Mouse (Mus musculus) heart, postnatal 0 days (tissue): ENCODE measurements around the gene Atp11c. TPM values are rescaled to one million over a fixed set of nuclear protein-coding genes. Genes with fewer than 3 reads are reported as not detected.

Experiments used
- ATAC-seq: fragments of 200-750 bp; cut with Nextera tagmentation; 2 replicates; pipeline ENCODE4 v1.8.0; 2017; ENCODE audit warnings: low read depth, moderate number of reproducible peaks, moderate library complexity; ENCODE audit not compliant: insufficient read depth
- DNase-seq: peaks from one replicate; pipeline ENCODE4 v3.0.0-alpha.2; 2016; ENCODE audit warnings: low spot score
- H3K27ac ChIP-seq: fragments of 300-500 bp; sonication (generic); 2 replicates; pipeline ENCODE4 v1.5.1; 2014; ENCODE audit warnings: low read depth, mild to moderate bottlenecking
- H3K27me3 ChIP-seq: fragments of 300-500 bp; sonication (generic); 2 replicates; pipeline ENCODE4 v1.6.1; 2014; ENCODE audit warnings: low read length, mixed read lengths; ENCODE audit not compliant: control insufficient read depth, insufficient read depth
- H3K36me3 ChIP-seq: fragments of 300-500 bp; sonication (generic); replicated peaks from 2 replicates; pipeline ENCODE4 v1.6.1; 2014; ENCODE audit warnings: low read length, mixed read lengths; ENCODE audit not compliant: control insufficient read depth, insufficient read depth
- H3K4me1 ChIP-seq: fragments of 300-500 bp; sonication (generic); 2 replicates; pipeline ENCODE4 v1.6.1; 2014; ENCODE audit warnings: antibody characterized with exemption; ENCODE audit not compliant: control insufficient read depth, insufficient read depth
- H3K4me2 ChIP-seq: fragments of 300-500 bp; sonication (generic); 2 replicates; pipeline ENCODE4 v1.6.1; 2014; ENCODE audit warnings: low read depth, mild to moderate bottlenecking, low read length, moderate library complexity
- H3K4me3 ChIP-seq: fragments of 300-500 bp; sonication (generic); 2 replicates; pipeline ENCODE4 v1.5.1; 2014; ENCODE audit warnings: low read depth, low read length
- H3K9ac ChIP-seq: fragments of 300-500 bp; sonication (generic); replicated peaks from 2 replicates; pipeline ENCODE4 v1.6.1; 2014; ENCODE audit warnings: low read depth, low read length, mixed read lengths
- H3K9me3 ChIP-seq: fragments of 300-500 bp; sonication (generic); replicated peaks from 2 replicates; pipeline ENCODE4 v1.6.1; 2016; ENCODE audit warnings: low read length; ENCODE audit not compliant: control insufficient read depth
- CTCF ChIP-seq: IDR thresholded peaks from 2 replicates; pipeline ENCODE4 v1.5.1; 2016; ENCODE audit warnings: antibody characterized with exemption, control low read depth, low read depth
- EP300 ChIP-seq: IDR thresholded peaks from 2 replicates; pipeline ENCODE4 v1.6.1; 2016; ENCODE audit warnings: antibody characterized with exemption, low read depth
- WGBS: fragments of 180-500 bp; shearing (Covaris S2); extraction: QIAGEN DNeasy Blood & Tissue Kit; methylation state at CpG from one replicate; pipeline ENCODE4 v1.1.7; 2014; 5-methylcytosine and 5-hydroxymethylcytosine counted together
- polyA plus RNA-seq: library from polyadenylated mRNA; unstranded; fragments of >200 nt; fragmentation: Nextera tagmentation; extraction: Ambion mirVana; gene quantifications from 2 replicates; pipeline ENCODE4 v1.2.1, GENCODE M21; 2015
- total RNA-seq: library from RNA; depleted of rRNA; stranded (reverse); fragments of >200 nt; gene quantifications from 2 replicates; pipeline ENCODE4 v1.2.3, GENCODE M21; 2014; ENCODE audit warnings: low replicate concordance

Gene Atp11c
- total and polyA plus RNA-seq, 2 experiments from 2014 or later = 2.0 to 8.8 TPM

DNA sequence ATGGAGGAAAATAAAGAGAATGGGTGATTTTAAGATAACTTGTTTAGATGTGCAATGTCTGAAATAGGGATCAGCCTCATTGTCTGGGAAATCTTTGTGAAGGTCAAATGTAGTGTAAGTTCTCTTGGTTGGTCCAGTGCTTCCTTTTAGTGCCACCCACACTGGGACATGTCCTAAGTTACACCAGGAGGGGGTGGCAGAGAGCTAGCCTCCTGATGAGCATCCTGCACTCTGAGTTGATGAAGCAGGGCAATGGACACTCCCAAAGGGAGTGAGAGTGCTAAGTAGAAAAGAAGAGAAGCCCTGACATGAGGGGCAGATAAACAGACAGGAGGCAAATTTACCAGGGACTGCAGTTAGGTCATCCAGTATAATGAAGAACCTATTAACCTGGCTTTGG, 88.5 kb downstream of the Atp11c start:
- Histone ChIP-seq H3K4me1 (no peaks in the 10 kb centered on the region), H3K27ac (no peak overlapping the region), H3K4me2 (no peak overlapping the region), H3K4me3 (no peak overlapping the region), H3K27me3 (no peaks in the 10 kb centered on the region), H3K9ac (no peak overlapping the region), H3K9me3 (no peaks in the 10 kb centered on the region), H3K36me3 (no peaks in the 10 kb centered on the region)
- no peak for TF ChIP-seq EP300
- peak; percentile 67 for TF ChIP-seq CTCF
- DNase-seq = peak; percentile 11
- ATAC-seq = no peak

DNA sequence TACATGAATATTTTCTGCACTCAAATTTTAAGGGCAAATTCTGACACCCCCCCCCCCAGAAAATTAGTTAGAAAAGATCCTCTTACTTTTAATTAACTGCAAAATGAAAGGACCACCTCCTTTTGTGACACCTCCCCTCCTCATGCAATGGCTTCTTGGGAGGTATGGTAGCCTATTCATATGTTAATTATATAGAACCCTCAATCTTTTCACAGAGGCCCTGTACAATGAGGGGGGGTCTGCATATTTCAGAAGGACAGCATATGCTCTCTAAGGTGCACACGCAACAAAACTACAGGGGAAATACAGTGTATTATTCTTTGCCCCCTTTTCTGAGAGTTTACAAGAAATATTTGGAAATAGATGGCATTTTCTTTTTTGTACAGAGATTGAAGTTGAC, 94.7 kb downstream of the Atp11c start:
- no peak for DNase-seq
- no peaks in the 10 kb centered on the region for H3K27me3 ChIP-seq

DNA sequence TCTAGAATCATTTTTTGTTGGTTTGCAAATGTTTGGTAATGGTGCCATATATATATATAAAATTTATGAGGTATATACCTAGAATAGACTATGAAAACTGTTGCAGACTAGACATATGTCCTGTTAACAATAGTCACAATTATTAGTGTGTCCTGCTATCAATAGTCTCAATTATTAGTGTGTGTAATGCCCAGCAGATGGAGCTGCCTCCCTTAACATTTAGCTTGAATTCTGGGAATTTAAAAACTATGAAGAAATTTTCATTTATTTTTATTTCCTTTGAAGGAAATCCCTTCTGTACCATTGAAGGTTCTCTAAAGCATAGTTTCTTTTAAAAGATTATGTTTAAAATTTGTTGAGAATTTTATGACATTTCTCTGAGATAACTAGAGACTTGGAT, 97.2 kb downstream of the Atp11c start:
- DNase-seq = no peak
- Histone ChIP-seq H3K27ac (no peak overlapping the region), H3K4me3 (no peak overlapping the region), H3K27me3 (no peaks in the 10 kb centered on the region), H3K9me3 (no peaks in the 10 kb centered on the region), H3K36me3 (no peaks in the 10 kb centered on the region), H3K4me1 (no peaks in the 10 kb centered on the region), H3K9ac (no peak overlapping the region), H3K4me2 (no peak overlapping the region)
- peak; percentile 22 for TF ChIP-seq CTCF
- no peak for TF ChIP-seq EP300
- ATAC-seq = no peak

More for the DNA sequence above, 94.7 kb downstream of the Atp11c start:
- H3K36me3 ChIP-seq = no peaks in the 10 kb centered on the region
- ATAC-seq = no peak
- H3K9ac ChIP-seq = no peak overlapping the region
- TF ChIP-seq CTCF (no peak), EP300 (no peak)
- no peak overlapping the region for H3K27ac ChIP-seq
- no peak overlapping the region for H3K4me2 ChIP-seq
- H3K9me3 ChIP-seq = no peaks in the 10 kb centered on the region
- 67% methylated on average over 1 of the region's 1 CpGs for WGBS
- no peak overlapping the region for H3K4me3 ChIP-seq
- H3K4me1 ChIP-seq = no peaks in the 10 kb centered on the region

DNA sequence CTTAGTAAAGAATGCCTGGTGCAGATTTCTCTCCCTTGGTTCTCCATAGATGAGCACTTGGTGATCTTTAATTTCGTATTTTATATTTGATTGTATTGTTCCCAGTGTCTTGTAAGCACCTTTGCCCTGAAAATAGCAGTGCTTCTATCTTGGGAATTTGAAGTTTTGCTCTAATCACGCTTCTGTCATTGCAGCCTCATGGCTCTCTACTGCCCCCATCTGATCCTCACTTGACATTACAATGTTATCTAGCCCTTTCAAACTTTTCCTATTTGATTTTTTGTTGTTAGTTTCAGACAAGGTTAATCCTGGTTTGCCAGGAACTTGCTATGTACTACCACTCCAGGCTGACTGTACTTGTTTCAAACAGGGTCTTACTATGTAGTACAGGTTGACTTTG, 128.7 kb downstream of the Atp11c start:
- no peak for ATAC-seq
- Histone ChIP-seq H3K27me3 (no peaks in the 10 kb centered on the region), H3K36me3 (no peaks in the 10 kb centered on the region), H3K4me3 (no peak overlapping the region), H3K9ac (no peak overlapping the region), H3K4me2 (no peak overlapping the region), H3K9me3 (no peaks in the 10 kb centered on the region), H3K27ac (no peak overlapping the region), H3K4me1 (no peaks in the 10 kb centered on the region)
- 14% methylated on average over 2 of the region's 2 CpGs for WGBS
- TF ChIP-seq EP300 = no peak
- TF ChIP-seq CTCF = peak; percentile 51
- DNase-seq = no peak

DNA sequence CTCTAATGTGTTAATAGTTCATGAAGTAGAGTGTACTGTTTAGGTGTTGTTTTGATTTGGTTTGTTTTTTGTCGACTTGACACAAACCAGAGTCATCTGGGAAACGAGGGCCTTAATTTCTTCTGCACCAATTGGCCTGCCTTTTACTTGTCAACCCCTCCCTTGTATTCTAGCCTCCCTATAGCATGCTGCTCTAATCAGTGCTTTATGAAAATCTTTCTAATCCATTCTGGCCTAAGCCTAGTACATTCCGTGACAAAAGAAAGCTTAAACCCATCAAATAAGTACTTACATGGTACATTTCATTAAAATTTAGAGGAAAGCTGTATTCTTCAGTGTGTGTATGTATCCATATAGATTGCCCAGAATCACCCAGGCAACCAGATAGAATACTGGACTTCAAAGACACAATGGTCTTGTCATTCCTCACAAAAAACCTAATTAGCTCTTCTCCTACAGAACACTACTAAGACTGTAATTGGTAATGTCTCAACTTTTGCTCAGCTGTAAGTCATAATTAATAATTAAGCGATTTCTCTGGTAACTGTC, 177.9 kb downstream of the Atp11c start:
- WGBS = 44% methylated on average over 4 of the region's 4 CpGs
- no peak for ATAC-seq
- H3K27ac ChIP-seq = no peak overlapping the region
- H3K4me2 ChIP-seq = no peak overlapping the region
- H3K4me1 ChIP-seq = no peaks in the 10 kb centered on the region
- H3K36me3 ChIP-seq = no peaks in the 10 kb centered on the region
- H3K4me3 ChIP-seq = no peak overlapping the region
- no peak overlapping the region for H3K9ac ChIP-seq
- TF ChIP-seq CTCF (no peak), EP300 (no peak)
- no peak for DNase-seq
- no peaks in the 10 kb centered on the region for H3K27me3 ChIP-seq
- H3K9me3 ChIP-seq = no peaks in the 10 kb centered on the region

DNA sequence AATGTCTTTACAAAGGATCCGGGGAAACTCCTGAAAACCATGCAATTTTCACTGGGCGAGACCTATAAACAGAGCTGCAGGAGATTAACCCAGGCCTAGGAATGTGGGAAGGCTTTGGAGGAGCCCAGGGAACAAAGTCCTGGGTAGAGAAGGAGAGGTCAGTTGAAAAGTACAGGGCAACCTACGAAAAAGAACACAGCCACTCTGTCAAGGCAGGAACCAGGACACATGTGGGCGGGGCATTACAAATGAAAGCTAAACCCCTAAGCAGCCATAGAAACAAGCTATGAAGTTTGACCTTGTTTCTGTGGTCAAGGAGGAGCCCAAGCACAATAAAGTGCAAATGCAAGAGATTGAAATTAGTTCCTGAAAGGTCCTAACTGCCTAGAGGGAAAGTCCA, 186.8 kb downstream of the Atp11c start:
- Histone ChIP-seq H3K4me2 (no peak overlapping the region), H3K9me3 (no peaks in the 10 kb centered on the region), H3K9ac (no peak overlapping the region), H3K4me1 (no peaks in the 10 kb centered on the region), H3K27me3 (no peaks in the 10 kb centered on the region), H3K27ac (no peak overlapping the region), H3K4me3 (no peak overlapping the region), H3K36me3 (no peaks in the 10 kb centered on the region)
- WGBS = 76% methylated on average over 4 of the region's 4 CpGs
- DNase-seq = no peak
- TF ChIP-seq CTCF = no peak
- no peak for TF ChIP-seq EP300
- no peak for ATAC-seq
